Mouse (Mus musculus) erythroblast, embryonic 14.5 days (primary cell): ENCODE measurements around the gene Ulk4.

Experiments
- GATA1 ChIP-seq: IDR thresholded peaks from 2 replicates; pipeline ENCODE4 v1.6.1; 2012; ENCODE audit warnings: low read length, inconsistent platforms, mixed read lengths
- TAL1 ChIP-seq: IDR thresholded peaks from 3 replicates; pipeline ENCODE4 v1.6.1; 2012; ENCODE audit warnings: low read length, inconsistent platforms, mixed read lengths

DNA sequence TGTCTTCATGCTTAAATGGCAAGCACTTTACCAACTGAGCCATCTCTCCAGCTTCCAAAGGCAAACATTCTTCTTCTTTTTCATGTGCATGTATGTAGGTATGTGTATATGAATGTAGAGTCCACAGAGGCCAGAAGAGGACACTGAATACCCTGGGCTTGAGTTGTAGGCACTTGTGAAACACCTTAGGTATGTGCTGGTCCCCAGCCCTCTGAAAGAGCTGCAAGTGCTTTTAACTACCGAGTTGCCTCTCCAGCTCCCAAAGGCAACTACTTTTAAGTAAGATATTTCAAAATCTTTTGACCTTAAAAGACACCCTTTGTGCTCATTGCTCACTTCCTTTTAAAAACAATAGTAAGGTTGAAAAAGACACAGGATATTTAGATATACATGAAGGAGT lies 350.9 kb downstream of the Ulk4 start:
- TF ChIP-seq GATA1, result no peak
- no peak for TF ChIP-seq TAL1
